In the genomic region with DNA sequence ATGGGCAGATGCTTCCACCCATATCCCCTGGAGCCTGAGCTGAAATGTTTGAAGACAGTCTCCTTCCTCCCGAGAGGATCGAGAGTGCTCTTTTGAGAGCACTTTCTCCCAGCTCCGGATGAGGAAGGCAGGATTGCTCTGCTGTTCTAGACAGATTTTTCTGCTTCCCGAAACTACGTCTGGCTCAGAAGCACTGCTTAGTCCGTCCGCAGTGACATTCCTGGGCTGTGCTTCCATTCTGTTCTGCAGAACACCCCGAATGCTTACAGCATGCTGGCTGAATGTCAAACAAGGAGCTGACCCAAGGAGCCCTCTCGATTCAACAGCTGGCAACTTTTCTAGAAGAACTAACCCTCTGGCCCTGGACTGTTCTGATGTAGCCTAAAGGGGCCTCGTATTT, we compare ENCODE assay signal across 11 mouse cellular contexts. TPM values are rescaled to one million over a fixed set of nuclear protein-coding genes. Genes with fewer than 3 reads are reported as not detected.
A peak's percentile ranks its signal among the peaks of the same experiment; 100 is the strongest.
DNase-seq lines count a peak whose midpoint lies in the region; ATAC-seq and TF ChIP-seq lines count a peak whose summit lies in the region.
"Had no signal": no experiment of that assay in that cellular context is flagged by ENCODE, and none has a peak within 500 bp of the region (broad histone marks: within the 10 kb centered on the region; RNA-seq: fewer than 3 reads in every experiment).

No protein-coding gene starts in this region.

- no peak overlapping the region for H3K27ac ChIP-seq in intestine, embryonic 15.5 days
- H3K27ac ChIP-seq in intestine, postnatal 0 days (ENCODE audit: low read depth, low read length): no peak overlapping the region
- H3K27ac ChIP-seq in spleen, adult 2 months (ENCODE audit: insufficient read depth, low read length): peak overlapping the region; percentile 88
- peak overlapping the region; percentile 12 for H3K27ac ChIP-seq in intestine, embryonic 16.5 days (ENCODE audit: low read length)
- peak overlapping the region; percentile 54 for H3K27ac ChIP-seq in stomach, embryonic 15.5 days
- H3K27ac ChIP-seq in midbrain, embryonic 15.5 days: no peak overlapping the region
- H3K27ac ChIP-seq: hindbrain, embryonic 15.5 days had no signal

- no peak for DNase-seq in spleen, adult 2 months (ENCODE audit: low read depth in 1 of 2, low spot score in 2 of 2)
- DNase-seq in spleen, adult 12 weeks (ENCODE audit: low spot score): no peak
- DNase-seq in layer of hippocampus, adult 9-10 months (ENCODE audit: low spot score): no peak
- DNase-seq: cerebellum, postnatal 10 days; layer of hippocampus, adult 9-11 months had no signal

- no peaks in the 10 kb centered on the region for H3K36me3 ChIP-seq in intestine, embryonic 15.5 days
- no peaks in the 10 kb centered on the region for H3K36me3 ChIP-seq in intestine, postnatal 0 days (ENCODE audit: control insufficient read depth, insufficient read depth)
- no peaks in the 10 kb centered on the region for H3K36me3 ChIP-seq in spleen, adult 2 months (ENCODE audit: control insufficient read depth, insufficient read depth, low read length)
- H3K36me3 ChIP-seq in intestine, embryonic 16.5 days (ENCODE audit: control insufficient read depth, insufficient read depth, low read length): no peaks in the 10 kb centered on the region
- H3K36me3 ChIP-seq in stomach, embryonic 15.5 days: no peaks in the 10 kb centered on the region
- H3K36me3 ChIP-seq in midbrain, embryonic 15.5 days (replicated peaks): no peaks in the 10 kb centered on the region
- H3K36me3 ChIP-seq: hindbrain, embryonic 15.5 days had no signal

- H3K9ac ChIP-seq in intestine, embryonic 15.5 days: peak overlapping the region; percentile 13; the same call in 1 of the 2 replicates
- H3K9ac ChIP-seq in intestine, postnatal 0 days (ENCODE audit: low read depth, low read length): no peak overlapping the region
- no peak overlapping the region for H3K9ac ChIP-seq in intestine, embryonic 16.5 days (ENCODE audit: low read depth, low read length)
- no peak overlapping the region for H3K9ac ChIP-seq in stomach, embryonic 15.5 days
- H3K9ac ChIP-seq in midbrain, embryonic 15.5 days: no peak overlapping the region
- H3K9ac ChIP-seq: hindbrain, embryonic 15.5 days had no signal

- no peak for TF ChIP-seq CTCF in intestine, postnatal 0 days (IDR thresholded peaks at IDR 0.05; ENCODE audit: low read depth)
- no peak for TF ChIP-seq CTCF in spleen, adult 2 months (IDR thresholded peaks at IDR 0.05; ENCODE audit: extremely low read depth, insufficient read depth, insufficient read length, insufficient replicate concordance)

- H3K9me3 ChIP-seq in intestine, embryonic 15.5 days: no peaks in the 10 kb centered on the region
- H3K9me3 ChIP-seq in intestine, postnatal 0 days (ENCODE audit: control insufficient read depth): no peaks in the 10 kb centered on the region
- H3K9me3 ChIP-seq in intestine, embryonic 16.5 days (ENCODE audit: control insufficient read depth, low read length): no peaks in the 10 kb centered on the region
- H3K9me3 ChIP-seq in stomach, embryonic 15.5 days: no peaks in the 10 kb centered on the region
- no peaks in the 10 kb centered on the region for H3K9me3 ChIP-seq in midbrain, embryonic 15.5 days
- H3K9me3 ChIP-seq: hindbrain, embryonic 15.5 days had no signal

- WGBS in intestine, embryonic 15.5 days: 39% methylated on average over 10 of the region's 10 CpGs
- 53% methylated on average over 10 of the region's 10 CpGs for WGBS in intestine, postnatal 0 days
- WGBS in spleen, adult 2 months: 31% methylated on average over 10 of the region's 10 CpGs
- WGBS in intestine, embryonic 16.5 days: 50% methylated on average over 10 of the region's 10 CpGs
- WGBS in stomach, embryonic 15.5 days: 36% methylated on average over 10 of the region's 10 CpGs
- WGBS in midbrain, embryonic 15.5 days: 78% methylated on average over 10 of the region's 10 CpGs

- H3K4me2 ChIP-seq in intestine, embryonic 15.5 days (replicated peaks): 0 out of 2 replicates have a peak overlapping the region, but pooled peaks have one; percentile 28
- H3K4me2 ChIP-seq in intestine, postnatal 0 days (replicated peaks; ENCODE audit: low read depth): no peak overlapping the region
- peak overlapping the region; percentile 3; the same call in 1 of the 2 replicates for H3K4me2 ChIP-seq in intestine, embryonic 16.5 days (ENCODE audit: low read depth, low read length)
- peak overlapping the region; percentile 16; the same call in 1 of the 2 replicates for H3K4me2 ChIP-seq in stomach, embryonic 15.5 days
- no peak overlapping the region for H3K4me2 ChIP-seq in midbrain, embryonic 15.5 days
- H3K4me2 ChIP-seq: hindbrain, embryonic 15.5 days had no signal

- TF ChIP-seq POLR2A in spleen, adult 2 months (IDR thresholded peaks at IDR 0.05; ENCODE audit: low read depth, low read length): no peak

- no peak overlapping the region for H3K4me3 ChIP-seq in intestine, embryonic 15.5 days (replicated peaks)
- H3K4me3 ChIP-seq in intestine, postnatal 0 days (ENCODE audit: low read depth, low read length): no peak overlapping the region
- no peak overlapping the region for H3K4me3 ChIP-seq in spleen, adult 2 months (ENCODE audit: extremely low read depth, insufficient read depth, insufficient read length)
- no peak overlapping the region for H3K4me3 ChIP-seq in intestine, embryonic 16.5 days (ENCODE audit: low read length)
- H3K4me3 ChIP-seq in stomach, embryonic 15.5 days (replicated peaks): no peak overlapping the region
- H3K4me3 ChIP-seq in midbrain, embryonic 15.5 days: no peak overlapping the region
- H3K4me3 ChIP-seq: hindbrain, embryonic 15.5 days had no signal

- no peak for ATAC-seq in intestine, embryonic 15.5 days
- no peak for ATAC-seq in intestine, postnatal 0 days
- no peak; the same call in 1 of the 2 replicates for ATAC-seq in intestine, embryonic 16.5 days
- ATAC-seq in stomach, embryonic 15.5 days (ENCODE audit: insufficient read depth, low FRiP score, low read depth): no peak
- ATAC-seq in midbrain, embryonic 15.5 days (replicated peaks): no peak

- no peaks in the 10 kb centered on the region for H3K4me1 ChIP-seq in intestine, embryonic 15.5 days (replicated peaks)
- 0 out of 2 replicates have a peak, but pooled peaks cover 3% of the 10 kb centered on the region for H3K4me1 ChIP-seq in intestine, postnatal 0 days (replicated peaks; ENCODE audit: control insufficient read depth, insufficient read depth, low read length)
- H3K4me1 ChIP-seq in spleen, adult 2 months (ENCODE audit: control insufficient read depth, insufficient read depth, insufficient read length): peaks cover 30% of the 10 kb centered on the region
- H3K4me1 ChIP-seq in intestine, embryonic 16.5 days (ENCODE audit: control insufficient read depth, insufficient read depth, low read length): peaks cover 8% of the 10 kb centered on the region
- peaks cover 9% of the 10 kb centered on the region; the same call in 1 of the 2 replicates for H3K4me1 ChIP-seq in stomach, embryonic 15.5 days
- no peaks in the 10 kb centered on the region for H3K4me1 ChIP-seq in midbrain, embryonic 15.5 days
- H3K4me1 ChIP-seq: hindbrain, embryonic 15.5 days had no signal

- H3K27me3 ChIP-seq in intestine, embryonic 15.5 days (replicated peaks): no peaks in the 10 kb centered on the region
- no peaks in the 10 kb centered on the region for H3K27me3 ChIP-seq in intestine, postnatal 0 days (replicated peaks; ENCODE audit: control insufficient read depth, insufficient read depth, low read length)
- no peaks in the 10 kb centered on the region for H3K27me3 ChIP-seq in spleen, adult 2 months (ENCODE audit: control insufficient read depth, insufficient read depth, low read length)
- H3K27me3 ChIP-seq in intestine, embryonic 16.5 days (replicated peaks; ENCODE audit: control insufficient read depth, insufficient read depth, low read length): no peaks in the 10 kb centered on the region
- no peaks in the 10 kb centered on the region for H3K27me3 ChIP-seq in stomach, embryonic 15.5 days (replicated peaks)
- no peaks in the 10 kb centered on the region for H3K27me3 ChIP-seq in midbrain, embryonic 15.5 days (replicated peaks)
- H3K27me3 ChIP-seq: hindbrain, embryonic 15.5 days had no signal

RNA-seq across cellular contexts. Expression of gene Lgmn, which starts 10.8 kb away (rescaled TPM):
- polyA plus RNA-seq in intestine, embryonic 15.5 days (2015; fragmentation: Nextera tagmentation; extraction: Ambion mirVana): 81.0 and 84.1 TPM in 2 replicates
- 1,340 and 1,424 TPM in 2 replicates for polyA plus RNA-seq in intestine, postnatal 0 days (2015; fragmentation: Nextera tagmentation; extraction: Ambion mirVana)
- 111 and 132 TPM in 2 replicates for polyA plus RNA-seq in spleen, adult 2 months (2012; rRNA removed)
- polyA plus RNA-seq in intestine, embryonic 16.5 days (2015; fragmentation: Nextera tagmentation; extraction: Ambion mirVana): 92.4 and 100 TPM in 2 replicates
- 78.1 and 81.5 TPM in 2 replicates for polyA plus RNA-seq in stomach, embryonic 15.5 days (2015; fragmentation: Nextera tagmentation; extraction: Ambion mirVana)
- polyA plus RNA-seq in midbrain, embryonic 15.5 days (2015; fragmentation: Nextera tagmentation; extraction: Ambion mirVana): 87.7 and 89.9 TPM in 2 replicates

RNA-seq across cellular contexts. Expression of gene Golga5, which starts 18.5 kb away (rescaled TPM):
- polyA plus RNA-seq in intestine, embryonic 15.5 days (2015; fragmentation: Nextera tagmentation; extraction: Ambion mirVana): 30.0 and 33.1 TPM in 2 replicates
- 36.1 and 36.7 TPM in 2 replicates for polyA plus RNA-seq in intestine, postnatal 0 days (2015; fragmentation: Nextera tagmentation; extraction: Ambion mirVana)
- 6.9 and 9.3 TPM in 2 replicates for polyA plus RNA-seq in spleen, adult 2 months (2012; rRNA removed)
- polyA plus RNA-seq in intestine, embryonic 16.5 days (2015; fragmentation: Nextera tagmentation; extraction: Ambion mirVana): 31.3 and 32.1 TPM in 2 replicates
- 29.0 and 35.0 TPM in 2 replicates for polyA plus RNA-seq in stomach, embryonic 15.5 days (2015; fragmentation: Nextera tagmentation; extraction: Ambion mirVana)
- 25.5 and 31.0 TPM in 2 replicates for polyA plus RNA-seq in midbrain, embryonic 15.5 days (2015; fragmentation: Nextera tagmentation; extraction: Ambion mirVana)

Comparison
In these comparisons a context has a peak if more than half of its experiments do, and no peak if none do; other contexts are left out.
1. H3K27ac ChIP-seq: peak in spleen, adult 2 months (single experiment), intestine, embryonic 16.5 days (single experiment) and stomach, embryonic 15.5 days (single experiment); none in intestine, embryonic 15.5 days (single experiment), intestine, postnatal 0 days (single experiment) and midbrain, embryonic 15.5 days (single experiment).
2. H3K4me2 ChIP-seq: peak in intestine, embryonic 15.5 days (single experiment), intestine, embryonic 16.5 days (single experiment) and stomach, embryonic 15.5 days (single experiment); none in intestine, postnatal 0 days (single experiment) and midbrain, embryonic 15.5 days (single experiment).
3. RNA of gene Lgmn, which starts 10.8 kb away (polyA plus RNA-seq): 1,340 to 1,424 TPM in intestine, postnatal 0 days; 111 to 132 TPM in spleen, adult 2 months, 92.4 to 100 TPM in intestine, embryonic 16.5 days, 87.7 to 89.9 TPM in midbrain, embryonic 15.5 days, 81.0 to 84.1 TPM in intestine, embryonic 15.5 days and 78.1 to 81.5 TPM in stomach, embryonic 15.5 days; every median in the first group is over 10 times any median in the second.